Mouse (Mus musculus) liver, adult 2 months (tissue): ENCODE data around the gene Galnt12.

Source experiments
- CTCF ChIP-seq: fragments of 200-500 bp; IDR thresholded peaks from 2 replicates; pipeline ENCODE4 v1.5.1; 2011; ENCODE audit warnings: low read depth, low read length, control low read depth
- POLR2A ChIP-seq: fragments of 200-500 bp; IDR thresholded peaks from 2 replicates; pipeline ENCODE4 v1.6.1; 2011; ENCODE audit warnings: low read length, control low read depth; ENCODE audit not compliant: insufficient read depth; ENCODE audit errors: extremely low read depth

- TF ChIP-seq POLR2A, result no peak
- no peak for TF ChIP-seq CTCF
These were observed 3.0 kb upstream of the Galnt12 start for GRCm38 (mm10) chr4:47088671-47089070.
